Mouse (Mus musculus) limb, embryonic 11.5 days (tissue): ENCODE measurements around the gene Trpc5os. TPM values are rescaled to one million over a fixed set of nuclear protein-coding genes. Genes with fewer than 3 reads are reported as not detected.

Source experiments
- polyA plus RNA-seq: library from polyadenylated mRNA; unstranded; fragments of >200 nt; fragmentation: Nextera tagmentation; extraction: Ambion mirVana; gene quantifications from 2 replicates; pipeline ENCODE4 v1.2.1, GENCODE M21; 2014

Gene Trpc5os
- polyA plus RNA-seq, 1 experiment from 2014 or later: not detected

Other genes starting within 250 kb of the Trpc5os start
- 31.9 and 33.2 TPM in 2 replicates for gene Alg13, start 138.8 kb upstream of the Trpc5os start, polyA plus RNA-seq
- gene Trpc5, start 231.6 kb downstream of the Trpc5os start, polyA plus RNA-seq: 0.05 TPM in 1 of 2 replicates, not detected in the other
- 0.21 and 0.40 TPM in 2 replicates for gene Rtl4, start 232.3 kb downstream of the Trpc5os start, polyA plus RNA-seq